Mouse (Mus musculus) left cerebral cortex, postnatal 25 days (tissue): Measurements from ENCODE around the gene Tnfsfm13. TPM values are rescaled to one million over a fixed set of nuclear protein-coding genes. Genes with fewer than 3 reads are reported as not detected.
"Not testable (repeated sequence)": the region's sequence is repeated elsewhere in the genome, so short reads cannot be mapped to it uniquely, and the experiment has no call there.

ENCODE experiments used
- DNase-seq, 2 experiments: peaks; one replicate each; pipeline ENCODE4 v3.0.0; 2022; ENCODE audit warnings: low spot score in 2 of 2, mixed read lengths in 1 of 2
- intact Hi-C: fragments of 180-260 bp; cut with DNase I; formaldehyde crosslinking; loops from one replicate; pipeline ENCODE4 v1.15.1; 2025
- total RNA-seq, 2 experiments: library from RNA; stranded (reverse); gene quantifications; 2 replicates each; pipeline ENCODE4 v1.2.3; 2021

Gene Tnfsfm13
- total RNA-seq = 1 to 10 TPM; 1.9 to 2.2 TPM

GRCm38 (mm10) chr11:69695361-69696181, at the start of gene Tnfsfm13, which contains the start of gene Tnfsf12:
Gene Tnfsfm13 (minus strand): TSS chr11:69696098.
Gene Tnfsf12 (minus strand): TSS chr11:69695849.
- intact Hi-C loops = no loop called here

GRCm38 (mm10) chr11:69731408-69731807, 35.5 kb upstream of the Tnfsfm13 start:
- DNase-seq, intact Hi-C loops: not testable (repeated sequence)

More at GRCm38 (mm10) chr11:69695361-69696181, at the start of gene Tnfsfm13, which contains the start of gene Tnfsf12:
- peak; percentile 23 to 49 for DNase-seq

GRCm38 (mm10) chr11:69729063-69729462, 33.2 kb upstream of the Tnfsfm13 start:
- intact Hi-C loops = no loop called here
- DNase-seq = no peak

- no peak for DNase-seq
- intact Hi-C loops = no loop called here
Observed at GRCm38 (mm10) chr11:69725951-69726350, 30.1 kb upstream of the Tnfsfm13 start.

GRCm38 (mm10) chr11:69723074-69723473, 27.2 kb upstream of the Tnfsfm13 start:
- intact Hi-C loops = no loop called here
- DNase-seq = no peak

- intact Hi-C loops = no loop called here
- no peak for DNase-seq
Observed at GRCm38 (mm10) chr11:69720852-69721251, 25.0 kb upstream of the Tnfsfm13 start.

GRCm38 (mm10) chr11:69719423-69719822, 23.5 kb upstream of the Tnfsfm13 start:
- intact Hi-C loops = no loop called here

GRCm38 (mm10) chr11:69718661-69719060, 22.8 kb upstream of the Tnfsfm13 start:
- DNase-seq = no peak
- intact Hi-C loops = no loop called here

More at GRCm38 (mm10) chr11:69719423-69719822, 23.5 kb upstream of the Tnfsfm13 start:
- DNase-seq = no peak

- DNase-seq = no peak
Observed at GRCm38 (mm10) chr11:69716953-69717352, 21.1 kb upstream of the Tnfsfm13 start.

GRCm38 (mm10) chr11:69715929-69716328, 20.0 kb upstream of the Tnfsfm13 start:
- DNase-seq = peak; percentile 15 to 54
- intact Hi-C loops = no loop called here

More at GRCm38 (mm10) chr11:69716953-69717352, 21.1 kb upstream of the Tnfsfm13 start:
- intact Hi-C loops = no loop called here

GRCm38 (mm10) chr11:69715482-69715881, 19.6 kb upstream of the Tnfsfm13 start:
- intact Hi-C loops = no loop called here
- DNase-seq = no peak

- no peak for DNase-seq
- intact Hi-C loops = no loop called here
Observed at GRCm38 (mm10) chr11:69714636-69715329, 18.9 kb upstream of the Tnfsfm13 start.

- intact Hi-C loops = no loop called here
- no peak for DNase-seq
Observed at GRCm38 (mm10) chr11:69712954-69713672, 17.2 kb upstream of the Tnfsfm13 start.

GRCm38 (mm10) chr11:69711082-69711481, 15.2 kb upstream of the Tnfsfm13 start:
- DNase-seq = no peak
- intact Hi-C loops = no loop called here

GRCm38 (mm10) chr11:69710470-69710869, 14.6 kb upstream of the Tnfsfm13 start:
- intact Hi-C loops = no loop called here
- DNase-seq = no peak

GRCm38 (mm10) chr11:69709554-69710446, 13.9 kb upstream of the Tnfsfm13 start:
- intact Hi-C loops = no loop called here
- DNase-seq = no peak

GRCm38 (mm10) chr11:69708614-69709265, 12.8 kb upstream of the Tnfsfm13 start:
- no peak for DNase-seq

GRCm38 (mm10) chr11:69707873-69708381, 12.0 kb upstream of the Tnfsfm13 start:
- intact Hi-C loops = no loop called here
- DNase-seq = no peak

More at GRCm38 (mm10) chr11:69708614-69709265, 12.8 kb upstream of the Tnfsfm13 start:
- intact Hi-C loops = no loop called here
